Mouse (Mus musculus): ENCODE data around the gene Tmem151a. TPM values are rescaled to one million over a fixed set of nuclear protein-coding genes. Genes with fewer than 3 reads are reported as not detected.

The Tmem151a gene
- polyA plus RNA-seq, 1 experiment from 2014 or later: 1.6 TPM

DNA sequence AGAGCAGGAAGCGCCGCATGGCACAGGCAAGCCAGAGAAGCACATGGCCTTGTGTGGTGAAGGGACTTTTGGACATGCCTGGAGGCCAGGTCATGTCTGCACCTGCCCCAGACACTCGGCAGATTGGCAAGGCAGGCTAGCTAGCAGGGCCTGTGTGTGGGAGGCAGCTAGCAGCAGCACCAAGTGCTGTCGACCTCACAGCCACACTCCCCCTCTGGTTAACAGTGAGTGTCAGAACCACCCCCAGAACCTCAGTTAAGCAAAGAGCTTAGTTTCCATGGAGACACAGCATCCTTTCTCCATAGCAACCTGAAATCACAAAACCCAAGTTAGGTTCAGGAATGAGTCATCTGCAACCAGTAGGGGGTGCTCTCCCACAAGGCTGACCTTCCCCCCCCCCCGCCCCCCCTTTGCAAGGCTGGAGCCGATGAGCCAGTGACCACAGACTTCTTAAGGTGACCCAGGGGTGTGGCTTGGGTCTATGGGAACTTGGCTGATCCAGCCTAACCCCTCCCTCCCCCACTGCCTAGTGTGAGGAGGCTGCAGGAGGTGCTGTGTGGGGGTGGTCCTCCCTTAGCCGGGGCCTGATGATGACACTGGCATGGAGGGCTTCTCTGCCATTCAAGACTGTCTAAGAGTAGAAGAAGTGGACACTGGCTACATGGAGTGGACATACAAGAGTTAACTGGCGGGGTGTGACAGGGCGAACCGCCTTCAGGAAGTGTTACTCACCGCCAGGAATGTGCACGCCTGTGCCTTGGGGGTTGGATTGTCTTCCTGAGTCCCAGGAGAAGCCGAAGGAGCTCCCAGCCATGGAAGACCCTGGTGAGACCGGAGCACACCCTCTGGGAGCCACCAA is 35.1 kb downstream of the Tmem151a start, which contains the start of gene Rin1:
Gene Rin1, plus strand, starts transcription at position 435 of the 859 bp plus-strand sequence.
- peak within 1 kb of the TSS; percentile 51 for H3K9ac ChIP-seq (replicated peaks; ENCODE audit: low read length)
- peaks cover 9% of the 10 kb centered on the region; the same call in 1 of the 2 replicates for H3K36me3 ChIP-seq (ENCODE audit: insufficient read depth, low read length)
- peak; percentile 52 for ATAC-seq (ENCODE audit: low FRiP score, low TSS enrichment)
- peak within 1 kb of the TSS; percentile 46 for H3K4me2 ChIP-seq (replicated peaks; ENCODE audit: low read depth, low read length)
- H3K27me3 ChIP-seq (ENCODE audit: insufficient read depth, low read length): peaks cover 7% of the 10 kb centered on the region; the same call in 1 of the 2 replicates
- no peaks in the 10 kb centered on the region for H3K9me3 ChIP-seq (ENCODE audit: low read length)
- H3K27ac ChIP-seq (ENCODE audit: low read length): peak within 1 kb of the TSS; percentile 11; the same call in 1 of the 2 replicates
- peak within 1 kb of the TSS; percentile 43 for H3K4me3 ChIP-seq (ENCODE audit: low read length)
- WGBS: 14% methylated on average over 14 of the region's 14 CpGs
- peaks cover 31% of the 10 kb centered on the region for H3K4me1 ChIP-seq (ENCODE audit: insufficient read depth, low read length)

DNA sequence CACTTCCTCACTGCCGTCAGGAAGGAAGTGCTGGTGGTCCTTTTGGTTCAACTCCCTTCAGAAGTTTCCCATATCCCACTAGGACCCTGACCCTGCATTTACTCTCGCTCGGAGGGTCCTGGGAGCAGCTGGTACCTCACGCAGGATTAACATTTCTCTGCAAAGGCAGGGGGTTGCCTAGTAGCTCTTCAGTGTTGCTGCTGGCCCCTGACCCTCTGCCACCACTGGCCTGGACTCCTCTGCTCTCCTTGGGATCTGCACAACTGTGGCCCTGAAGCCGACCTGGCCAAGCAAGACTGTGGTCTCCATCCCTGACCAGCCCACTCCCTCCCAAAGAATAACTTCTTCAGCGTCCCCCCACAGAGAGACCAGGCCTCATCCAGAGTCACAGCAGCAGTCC is 36.0 kb downstream of the Tmem151a start:
- peaks cover 31% of the 10 kb centered on the region for H3K4me1 ChIP-seq (ENCODE audit: insufficient read depth, low read length)
- H3K9ac ChIP-seq (replicated peaks; ENCODE audit: low read length): no peak overlapping the region
- H3K9me3 ChIP-seq (ENCODE audit: low read length): no peaks in the 10 kb centered on the region
- H3K36me3 ChIP-seq (ENCODE audit: insufficient read depth, low read length): peaks cover 9% of the 10 kb centered on the region; the same call in 1 of the 2 replicates
- H3K4me2 ChIP-seq (replicated peaks; ENCODE audit: low read depth, low read length): no peak overlapping the region
- 79% methylated on average over 6 of the region's 6 CpGs for WGBS
- no peak overlapping the region for H3K4me3 ChIP-seq (ENCODE audit: low read length)
- H3K27me3 ChIP-seq (ENCODE audit: insufficient read depth, low read length): peaks cover 7% of the 10 kb centered on the region; the same call in 1 of the 2 replicates
- H3K27ac ChIP-seq (ENCODE audit: low read length): no peak overlapping the region
- ATAC-seq (ENCODE audit: low FRiP score, low TSS enrichment): no peak

- Histone ChIP-seq H3K4me1 (ENCODE audit: insufficient read depth, low read length) (peaks cover 31% of the 10 kb centered on the region), H3K4me3 (ENCODE audit: low read length) (no peak overlapping the region), H3K9me3 (ENCODE audit: low read length) (no peaks in the 10 kb centered on the region), H3K4me2 (replicated peaks; ENCODE audit: low read depth, low read length) (no peak overlapping the region), H3K27me3 (ENCODE audit: insufficient read depth, low read length) (peaks cover 7% of the 10 kb centered on the region; the same call in 1 of the 2 replicates), H3K9ac (replicated peaks; ENCODE audit: low read length) (no peak overlapping the region), H3K36me3 (ENCODE audit: insufficient read depth, low read length) (peaks cover 13% of the 10 kb centered on the region; the same call in 1 of the 2 replicates), H3K27ac (ENCODE audit: low read length) (no peak overlapping the region)
- 85% methylated on average over 14 of the region's 14 CpGs for WGBS
- ATAC-seq (ENCODE audit: low FRiP score, low TSS enrichment): no peak
Measured at GRCm38 (mm10) chr19:5048138-5049056, 36.9 kb downstream of the Tmem151a start.

DNA sequence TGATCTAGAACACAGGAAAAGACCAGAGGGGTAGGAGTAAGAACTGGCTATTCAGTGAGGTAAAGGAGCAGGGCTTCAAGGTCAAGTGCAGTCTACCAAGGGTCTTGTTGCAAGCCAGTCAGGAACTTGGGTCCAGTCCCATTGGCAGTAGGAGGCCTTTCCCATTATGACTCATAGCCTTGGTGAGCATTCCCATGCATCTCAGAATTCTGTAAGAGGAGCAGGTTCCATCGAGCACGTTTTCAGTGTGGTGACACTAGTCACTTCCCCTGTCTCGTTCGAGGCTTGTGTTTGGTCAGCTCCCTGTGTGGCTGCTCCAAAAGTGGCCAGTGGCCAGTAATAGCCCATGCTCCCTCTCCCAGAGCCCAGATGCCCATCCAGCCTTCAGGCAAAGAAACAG is 39.8 kb downstream of the Tmem151a start:
- peaks cover 22% of the 10 kb centered on the region for H3K4me1 ChIP-seq (ENCODE audit: insufficient read depth, low read length)
- ATAC-seq (ENCODE audit: low FRiP score, low TSS enrichment): no peak
- no peaks in the 10 kb centered on the region for H3K9me3 ChIP-seq (ENCODE audit: low read length)
- WGBS: 82% methylated on average over 4 of the region's 4 CpGs
- no peak overlapping the region for H3K9ac ChIP-seq (replicated peaks; ENCODE audit: low read length)
- no peak overlapping the region for H3K4me3 ChIP-seq (ENCODE audit: low read length)
- H3K4me2 ChIP-seq (replicated peaks; ENCODE audit: low read depth, low read length): no peak overlapping the region
- H3K36me3 ChIP-seq (ENCODE audit: insufficient read depth, low read length): peaks cover 13% of the 10 kb centered on the region; the same call in 1 of the 2 replicates
- no peak overlapping the region for H3K27ac ChIP-seq (ENCODE audit: low read length)
- no peaks in the 10 kb centered on the region for H3K27me3 ChIP-seq (ENCODE audit: insufficient read depth, low read length)

DNA sequence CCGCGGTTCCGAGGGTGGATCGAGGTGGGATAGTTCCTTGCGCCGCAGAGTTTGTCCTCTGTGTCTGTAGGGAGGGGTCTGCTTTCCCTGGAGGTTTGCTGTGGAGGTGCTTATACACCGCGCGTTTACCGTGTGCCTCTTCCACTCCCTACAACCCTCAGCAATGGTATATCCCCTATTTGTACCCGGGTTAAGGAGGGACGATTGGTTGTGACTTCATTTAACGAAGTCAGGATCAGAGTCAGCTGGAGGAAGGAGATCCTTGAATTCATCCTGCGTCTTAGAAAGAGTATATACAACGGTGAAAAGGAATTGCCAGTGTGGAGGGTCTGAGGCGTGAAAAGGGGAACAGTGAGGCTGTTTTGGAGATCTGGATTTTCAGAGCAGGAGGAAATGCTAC is 43.7 kb downstream of the Tmem151a start:
- Histone ChIP-seq H3K27me3 (ENCODE audit: insufficient read depth, low read length) (no peaks in the 10 kb centered on the region), H3K9ac (replicated peaks; ENCODE audit: low read length) (peak overlapping the region; percentile 77), H3K4me3 (ENCODE audit: low read length) (peak overlapping the region; percentile 89), H3K27ac (ENCODE audit: low read length) (peak overlapping the region; percentile 76), H3K36me3 (ENCODE audit: insufficient read depth, low read length) (peaks cover 4% of the 10 kb centered on the region; the same call in 1 of the 2 replicates), H3K4me2 (replicated peaks; ENCODE audit: low read depth, low read length) (peak overlapping the region; percentile 86), H3K9me3 (ENCODE audit: low read length) (no peaks in the 10 kb centered on the region), H3K4me1 (ENCODE audit: insufficient read depth, low read length) (peaks cover 23% of the 10 kb centered on the region)
- 3% methylated on average over 16 of the region's 16 CpGs for WGBS
- ATAC-seq (ENCODE audit: low FRiP score, low TSS enrichment): peak; percentile 7; the same call in 1 of the 2 replicates

GRCm38 (mm10) chr19:5040862-5041523 is 44.3 kb downstream of the Tmem151a start, which contains the start of gene Brms1:
TSS of gene Brms1 (plus strand) at chr19:5041354.
- peak; percentile 71 for ATAC-seq (ENCODE audit: low FRiP score, low TSS enrichment)
- 4% methylated on average over 40 of the region's 40 CpGs for WGBS
- H3K9me3 ChIP-seq (ENCODE audit: low read length): no peaks in the 10 kb centered on the region

GRCm38 (mm10) chr19:5039301-5040114 is 45.8 kb downstream of the Tmem151a start:
- Histone ChIP-seq H3K27ac (ENCODE audit: low read length) (peak overlapping the region; percentile 79; the same call in 1 of the 2 replicates), H3K9ac (replicated peaks; ENCODE audit: low read length) (peak overlapping the region; percentile 95), H3K4me3 (ENCODE audit: low read length) (peak overlapping the region; percentile 89), H3K4me1 (ENCODE audit: insufficient read depth, low read length) (peaks cover 23% of the 10 kb centered on the region), H3K36me3 (ENCODE audit: insufficient read depth, low read length) (peaks cover 4% of the 10 kb centered on the region; the same call in 1 of the 2 replicates), H3K27me3 (ENCODE audit: insufficient read depth, low read length) (no peaks in the 10 kb centered on the region), H3K4me2 (replicated peaks; ENCODE audit: low read depth, low read length) (peak overlapping the region; percentile 86), H3K9me3 (ENCODE audit: low read length) (no peaks in the 10 kb centered on the region)
- peak; percentile 18 for ATAC-seq (ENCODE audit: low FRiP score, low TSS enrichment)
- WGBS: 11% methylated on average over 41 of the region's 41 CpGs

More at GRCm38 (mm10) chr19:5040862-5041523, 44.3 kb downstream of the Tmem151a start, which contains the start of gene Brms1:
- peak within 1 kb of the TSS; percentile 89 for H3K4me3 ChIP-seq (ENCODE audit: low read length)
- peaks cover 23% of the 10 kb centered on the region for H3K4me1 ChIP-seq (ENCODE audit: insufficient read depth, low read length)
- H3K27ac ChIP-seq (ENCODE audit: low read length): peak within 1 kb of the TSS; percentile 76
- peak within 1 kb of the TSS; percentile 77 for H3K9ac ChIP-seq (replicated peaks; ENCODE audit: low read length)
- H3K27me3 ChIP-seq (ENCODE audit: insufficient read depth, low read length): no peaks in the 10 kb centered on the region
- peak within 1 kb of the TSS; percentile 86 for H3K4me2 ChIP-seq (replicated peaks; ENCODE audit: low read depth, low read length)
- peaks cover 4% of the 10 kb centered on the region; the same call in 1 of the 2 replicates for H3K36me3 ChIP-seq (ENCODE audit: insufficient read depth, low read length)

DNA sequence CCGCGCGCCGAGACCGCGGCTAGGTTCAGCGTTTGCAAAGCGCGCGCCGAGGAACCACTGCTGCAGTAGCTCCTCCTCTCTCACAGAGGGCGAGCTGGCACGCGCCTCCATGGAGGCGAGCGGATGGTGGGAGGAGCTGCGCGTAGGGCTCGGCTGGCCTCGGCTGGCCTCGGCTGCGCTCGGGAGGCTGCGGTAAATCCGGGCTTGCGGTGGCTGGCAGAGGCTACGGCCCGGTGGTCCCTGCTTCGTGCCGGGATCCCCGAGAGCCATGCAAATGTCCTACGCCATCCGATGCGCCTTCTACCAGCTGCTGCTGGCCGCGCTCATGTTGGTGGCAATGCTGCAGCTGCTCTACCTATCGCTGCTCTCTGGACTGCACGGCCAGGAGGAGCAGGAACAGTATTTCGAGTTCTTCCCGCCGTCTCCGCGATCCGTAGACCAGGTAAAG is 46.6 kb downstream of the Tmem151a start, which contains the start of the genes B4gat1 and AC124502.3:
Gene B4gat1, plus strand, starts transcription at position 118 of the 448 bp plus-strand sequence.
Gene AC124502.3, plus strand, starts transcription at position 183 of the 448 bp plus-strand sequence.
- Histone ChIP-seq H3K36me3 (ENCODE audit: insufficient read depth, low read length) (no peaks in the 10 kb centered on the region), H3K4me3 (ENCODE audit: low read length) (peak within 1 kb of the TSS; percentile 89), H3K9me3 (ENCODE audit: low read length) (no peaks in the 10 kb centered on the region), H3K4me2 (replicated peaks; ENCODE audit: low read depth, low read length) (peak within 1 kb of the TSS; percentile 86), H3K27ac (ENCODE audit: low read length) (peak within 1 kb of the TSS; percentile 79), H3K27me3 (ENCODE audit: insufficient read depth, low read length) (no peaks in the 10 kb centered on the region), H3K9ac (replicated peaks; ENCODE audit: low read length) (peak within 1 kb of the TSS; percentile 95), H3K4me1 (ENCODE audit: insufficient read depth, low read length) (peaks cover 23% of the 10 kb centered on the region)
- WGBS: under 1% methylated on average over 40 of the region's 44 CpGs
- ATAC-seq (ENCODE audit: low FRiP score, low TSS enrichment): peak; percentile 92
